Mouse (Mus musculus) right cerebral cortex, adult 18-20 months (tissue): Measurements from ENCODE around the gene Luc7l.
"Not testable (repeated sequence)": the region's sequence is repeated elsewhere in the genome, so short reads cannot be mapped to it uniquely, and the experiment has no call there.

Experiments used
- DNase-seq: peaks from one replicate; pipeline ENCODE4 v3.0.0; 2022; ENCODE audit warnings: mixed read lengths

The Luc7l gene

DNA sequence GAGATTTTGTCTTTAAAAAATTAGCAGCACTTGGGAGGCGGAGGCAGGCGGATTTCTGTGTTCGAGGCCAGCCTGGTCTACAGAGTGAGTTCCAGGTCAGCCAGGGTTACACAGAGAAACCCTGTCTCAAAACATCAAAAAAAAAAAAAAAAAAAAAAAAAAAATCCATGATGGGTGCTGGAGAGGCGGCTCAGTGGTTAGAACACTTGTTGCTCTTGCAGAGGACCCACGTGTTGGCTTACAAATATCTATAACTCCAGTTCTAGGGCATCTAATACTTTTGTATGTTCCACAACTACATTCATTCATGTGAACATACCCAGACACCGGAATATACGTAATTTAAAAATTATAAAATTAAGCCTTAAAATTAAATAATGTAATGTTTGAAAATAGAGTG is 2.6 kb downstream of the Luc7l start:
- DNase-seq: no peak

DNA sequence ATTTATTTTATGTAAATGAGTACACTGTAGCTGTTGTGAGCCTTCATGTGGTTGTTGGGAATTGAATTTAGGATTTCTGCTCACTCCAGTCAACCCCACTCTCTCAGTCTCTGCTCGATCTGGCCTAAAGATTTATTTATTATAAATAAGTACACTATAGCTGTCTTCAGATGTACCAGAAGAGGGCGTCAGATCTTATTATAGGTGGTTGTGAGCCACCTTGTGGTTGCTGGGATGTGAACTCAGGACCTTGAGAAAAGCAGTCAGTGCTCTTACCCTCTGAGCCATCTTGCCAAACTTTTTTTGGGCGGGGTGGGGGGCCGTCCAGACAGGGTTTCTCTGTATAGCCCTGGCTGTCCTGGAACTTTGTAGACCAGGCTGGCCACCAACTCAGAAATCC is 9.1 kb downstream of the Luc7l start:
- no peak for DNase-seq

GRCm38 (mm10) chr17:26262384-26262783 is 9.7 kb downstream of the Luc7l start:
- DNase-seq: no peak

- DNase-seq: no peak
Observed at GRCm38 (mm10) chr17:26268851-26269250, 16.2 kb downstream of the Luc7l start.

DNA sequence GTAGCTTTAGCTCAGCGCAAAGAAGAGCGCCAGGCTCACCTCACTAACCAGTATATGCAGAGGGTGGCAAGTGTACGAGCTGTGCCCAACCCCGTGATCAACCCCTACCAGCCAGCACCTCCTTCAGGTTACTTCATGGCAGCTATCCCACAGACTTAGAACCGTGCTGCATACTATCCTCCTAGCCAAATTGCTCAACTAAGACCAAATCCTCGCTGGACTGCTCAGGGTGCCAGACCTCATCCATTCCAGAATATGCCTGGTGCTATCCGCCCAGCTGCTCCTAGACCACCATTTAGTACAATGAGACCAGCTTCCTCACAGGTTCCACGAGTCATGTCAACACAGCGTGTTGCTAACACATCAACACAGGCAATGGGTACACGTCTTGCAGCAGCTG is 16.9 kb downstream of the Luc7l start:
- not testable (repeated sequence) for DNase-seq

DNA sequence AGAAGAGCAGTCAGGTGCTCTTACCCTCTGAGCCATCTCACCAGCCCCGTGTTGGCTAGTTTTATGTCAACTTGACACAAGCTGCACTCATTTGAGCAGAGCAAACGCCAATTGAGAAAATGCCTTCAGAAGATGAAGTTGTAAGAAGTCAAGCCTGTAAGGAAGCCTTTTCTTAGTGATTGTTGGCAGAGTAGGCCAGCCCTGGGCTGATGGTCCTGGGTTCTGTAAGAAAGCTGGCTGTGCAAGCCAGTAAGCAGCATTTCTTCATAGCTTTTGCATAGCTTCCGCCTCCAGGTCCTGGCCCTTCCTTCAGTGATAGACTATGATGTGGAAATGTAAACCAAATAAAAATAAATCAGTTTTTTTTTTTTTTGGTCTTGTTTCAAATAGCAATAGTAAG is 19.9 kb downstream of the Luc7l start:
- no peak for DNase-seq

DNA sequence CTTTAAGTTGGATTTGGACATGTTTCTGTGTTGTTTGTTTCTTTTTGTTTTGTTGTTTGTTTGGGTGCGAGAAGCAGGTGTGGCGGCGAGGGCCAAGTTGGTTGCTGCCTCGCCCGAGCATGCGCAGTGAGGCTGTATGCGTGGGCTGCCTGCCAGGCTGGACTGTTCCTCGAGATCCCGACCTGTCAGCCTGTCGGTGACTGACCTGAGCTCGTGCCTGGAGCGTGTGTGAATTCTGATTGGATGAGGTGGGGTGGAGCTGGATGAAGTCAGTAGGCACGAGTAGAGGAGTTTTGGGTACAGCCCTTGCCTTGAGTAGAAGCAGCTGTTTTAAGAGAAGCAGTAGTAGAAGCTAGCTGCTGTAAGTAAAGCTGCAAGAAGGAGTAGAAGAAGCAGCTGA is 23.2 kb downstream of the Luc7l start:
- DNase-seq: no peak

- DNase-seq: no peak
Observed at GRCm38 (mm10) chr17:26276711-26277110, 24.0 kb downstream of the Luc7l start.

GRCm38 (mm10) chr17:26286199-26286955 is 33.7 kb downstream of the Luc7l start:
- DNase-seq: no peak

- DNase-seq: no peak
Observed at GRCm38 (mm10) chr17:26289475-26289874, 36.8 kb downstream of the Luc7l start.

- not testable (repeated sequence) for DNase-seq
Observed at GRCm38 (mm10) chr17:26298318-26298717, 45.6 kb downstream of the Luc7l start.

GRCm38 (mm10) chr17:26314291-26314690 is 61.6 kb downstream of the Luc7l start:
- DNase-seq: peak; percentile 81

- DNase-seq: no peak
Observed at GRCm38 (mm10) chr17:26315474-26315873, 62.8 kb downstream of the Luc7l start.

DNA sequence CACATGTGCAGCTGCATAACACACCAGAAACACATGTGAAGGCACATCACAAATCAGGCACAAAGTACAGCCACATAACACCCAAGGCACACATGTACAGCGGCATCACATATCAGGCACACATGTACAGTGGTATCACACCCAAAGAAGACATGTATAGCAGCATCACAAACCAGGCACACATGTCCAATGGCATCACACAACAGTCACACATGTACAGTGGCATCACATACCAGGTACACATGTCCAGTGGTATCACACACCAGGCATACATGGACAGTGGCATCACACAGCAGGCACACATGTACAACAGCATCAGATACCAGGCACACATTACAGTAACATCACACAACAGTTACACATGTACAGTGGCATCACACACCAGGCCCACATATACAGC is 65.7 kb downstream of the Luc7l start:
- no peak for DNase-seq
